Mouse (Mus musculus) gastrocnemius, postnatal 14 days (tissue): ENCODE results near the gene Zfp938. TPM values are rescaled to one million over a fixed set of nuclear protein-coding genes. Genes with fewer than 3 reads are reported as not detected.
A peak's percentile ranks its signal among the peaks of the same experiment; 100 is the strongest.

Experiments used
- DNase-seq: peaks from one replicate; pipeline ENCODE4 v3.0.0; 2021; ENCODE audit warnings: mixed read lengths
- intact Hi-C: fragments of 180-260 bp; cut with DNase I; formaldehyde crosslinking; loops from one replicate; pipeline ENCODE4 v1.15.1; 2025; ENCODE audit warnings: low total_unique reads
- long read RNA-seq, 2 experiments: library from polyadenylated mRNA; stranded (forward); transcript quantifications; one replicate each; pipeline ENCODE4 v2.0.0; 2021
- total RNA-seq, 2 experiments: library from RNA; stranded (reverse); gene quantifications; 2 replicates each; pipeline ENCODE4 v1.2.3; 2021

The Zfp938 gene
- 1 to 10 TPM; 5.7 to 6.8 TPM for total RNA-seq
- long read RNA-seq, experiment 1, transcript Zfp938-201 (4 exons, 2,035 nt) = major isoform, 6 of 12 reads
- long read RNA-seq, experiment 1, partial matches to known transcripts = 6 of 12 reads
- long read RNA-seq, experiment 1, other reads (novel, unspliced or antisense) = 0 of 12 reads
- long read RNA-seq, experiment 2, partial matches to known transcripts = 13 of 17 reads
- long read RNA-seq, experiment 2, other reads (novel, unspliced or antisense) = 0 of 17 reads

GRCm38 (mm10) chr10:82240742-82241400, at the start of gene Zfp938:
TSS of gene Zfp938 (minus strand) at chr10:82241280.
- intact Hi-C loops = no loop called here

DNA sequence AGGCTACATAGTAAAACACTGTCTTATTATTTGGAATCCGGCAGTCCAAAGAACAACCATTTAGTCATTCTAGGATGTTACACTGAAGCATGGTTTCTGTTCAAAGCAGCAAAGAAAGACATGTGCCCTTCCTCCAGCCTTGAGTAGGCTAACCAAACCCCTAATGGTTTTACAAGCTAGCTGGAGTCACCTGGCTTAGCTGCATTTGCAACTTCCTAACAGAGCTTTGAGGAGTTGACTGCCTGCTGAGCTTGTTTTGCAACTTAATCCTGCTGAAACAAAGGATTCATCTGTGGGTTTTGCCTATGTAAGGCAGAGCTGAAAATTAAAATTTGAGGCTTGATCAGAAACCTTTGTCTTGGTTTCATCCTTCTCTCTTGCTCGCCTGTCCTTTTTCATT, 16.3 kb upstream of the Zfp938 start:
- no peak for DNase-seq
- intact Hi-C loops = no loop called here

More at GRCm38 (mm10) chr10:82240742-82241400, at the start of gene Zfp938:
- DNase-seq = peak; percentile 76

- no peak for DNase-seq
- intact Hi-C loops = no loop called here
Measured at GRCm38 (mm10) chr10:82245021-82245420, 3.9 kb upstream of the Zfp938 start.

DNA sequence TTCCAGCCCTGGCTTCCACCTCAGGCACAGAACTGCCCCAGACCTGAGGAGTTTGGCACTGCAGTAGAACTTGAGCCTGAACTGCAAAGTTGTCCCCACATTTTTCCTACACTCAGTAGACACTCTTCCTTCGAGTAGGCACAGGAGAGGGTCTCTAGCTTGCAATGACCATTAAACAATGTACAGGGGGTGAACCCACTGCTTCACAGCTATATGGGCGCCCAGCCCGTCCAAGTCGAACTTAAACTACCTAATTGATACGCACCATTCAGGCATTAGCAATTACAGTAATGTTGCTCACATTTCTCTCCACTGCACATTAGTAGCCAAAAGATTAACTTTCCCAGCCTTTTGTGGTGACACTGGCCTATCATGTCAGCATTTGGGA, 315 bp upstream of the Zfp938 start:
- intact Hi-C loops = no loop called here
- DNase-seq = no peak

DNA sequence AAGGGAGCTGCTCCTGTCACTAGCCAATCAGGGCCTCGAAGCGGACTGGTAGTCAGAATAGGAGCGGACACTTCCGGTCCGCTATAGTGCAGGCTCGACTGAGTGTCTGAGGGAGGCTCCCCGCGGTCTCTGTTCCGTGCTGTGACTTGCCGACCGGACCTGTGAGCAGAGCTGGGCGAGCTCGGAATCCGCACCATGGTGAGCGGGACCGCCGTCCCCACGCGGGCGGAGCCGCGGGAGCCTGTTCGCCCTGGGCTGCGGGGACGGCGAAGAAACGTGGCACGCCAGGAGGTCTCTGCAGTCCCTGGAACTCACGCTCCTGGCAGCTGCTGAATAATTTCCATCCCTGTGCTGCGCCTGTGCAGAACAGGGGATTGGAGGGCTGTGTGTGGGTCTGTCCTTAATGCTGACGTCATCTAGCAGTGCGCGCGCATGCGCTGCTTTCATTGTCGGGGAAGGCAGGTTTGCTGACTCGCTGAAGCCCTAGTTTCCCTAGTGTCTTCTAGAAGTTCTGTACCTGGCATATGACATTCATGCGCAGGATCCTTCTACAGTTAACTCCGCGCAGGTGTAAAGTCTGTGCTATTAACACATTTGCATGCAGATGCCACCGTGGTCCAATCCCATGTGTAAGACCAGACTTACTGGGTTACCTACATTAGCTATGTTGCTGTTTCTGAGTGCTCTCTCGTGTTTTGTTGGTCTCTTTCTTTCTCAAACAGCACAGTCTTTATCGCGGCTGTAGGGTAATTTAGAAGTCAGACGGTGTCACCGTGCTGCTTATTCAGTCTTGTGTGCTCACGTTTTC, 62.6 kb downstream of the Zfp938 start:
- peak; percentile 75 for DNase-seq
- intact Hi-C loops = loop anchor here (10.0 kb wide), 1 partner anchor 554 kb away; the partner anchor contains the start of genes Ankrd24 and Sirt6

Other genes with a start within 250 kb of the Zfp938 start
- gene Zfp873, start 193.2 kb downstream of the Zfp938 start, total RNA-seq = 1 to 10 TPM; 2.5 to 3.3 TPM
- 1 to 10 TPM; 1.8 to 1.9 TPM for gene BC024063, start 157.9 kb downstream of the Zfp938 start, total RNA-seq
- 1 to 10 TPM; 1.9 to 2.0 TPM for gene AU041133, start 113.3 kb downstream of the Zfp938 start, total RNA-seq
- not detected for gene 4932415D10Rik, start 75.3 kb upstream of the Zfp938 start, total RNA-seq
- 1 to 10 TPM; 1.6 to 1.9 TPM for gene Gm4924, start 113.0 kb upstream of the Zfp938 start, total RNA-seq